Mouse (Mus musculus) lung, embryonic 15.5 days (tissue): ENCODE data around the gene Slc44a2. TPM values are rescaled to one million over a fixed set of nuclear protein-coding genes. Genes with fewer than 3 reads are reported as not detected.

Source experiments
- ATAC-seq: fragments of 200-750 bp; cut with Nextera tagmentation; 2 replicates; pipeline ENCODE4 v1.8.0; 2017; ENCODE audit warnings: moderate number of reproducible peaks, borderline replicate concordance; ENCODE audit not compliant: low FRiP score, low TSS enrichment; ENCODE audit errors: extremely low read depth
- H3K27ac ChIP-seq: fragments of 300-500 bp; sonication (generic); 2 replicates; pipeline ENCODE4 v1.5.1; 2015; ENCODE audit warnings: moderate library complexity, mild to moderate bottlenecking, inconsistent platforms
- H3K27me3 ChIP-seq: fragments of 300-500 bp; sonication (generic); 2 replicates; pipeline ENCODE4 v1.6.1; 2015; ENCODE audit warnings: inconsistent platforms
- H3K36me3 ChIP-seq: fragments of 300-500 bp; sonication (generic); 2 replicates; pipeline ENCODE4 v1.6.1; 2015; ENCODE audit warnings: inconsistent platforms
- H3K4me1 ChIP-seq: fragments of 300-500 bp; sonication (generic); 2 replicates; pipeline ENCODE4 v1.6.1; 2015; ENCODE audit warnings: inconsistent platforms
- H3K4me2 ChIP-seq: fragments of 300-500 bp; sonication (generic); 2 replicates; pipeline ENCODE4 v1.6.1; 2015; ENCODE audit warnings: inconsistent platforms, mild to moderate bottlenecking, moderate library complexity
- H3K4me3 ChIP-seq: fragments of 300-500 bp; sonication (generic); 2 replicates; pipeline ENCODE4 v1.5.1; 2015; ENCODE audit warnings: mild to moderate bottlenecking, inconsistent platforms
- H3K9ac ChIP-seq: fragments of 300-500 bp; sonication (generic); 2 replicates; pipeline ENCODE4 v1.6.1; 2015; ENCODE audit warnings: inconsistent platforms
- H3K9me3 ChIP-seq: fragments of 300-500 bp; sonication (generic); 2 replicates; pipeline ENCODE4 v1.6.1; 2016; ENCODE audit warnings: inconsistent platforms
- WGBS: fragments of 180-500 bp; shearing (Covaris S2); methylation state at CpG from one replicate; pipeline ENCODE4 v1.1.7; 2015; 5-methylcytosine and 5-hydroxymethylcytosine counted together
- polyA plus RNA-seq: library from polyadenylated mRNA; unstranded; fragments of >200 nt; fragmentation: Nextera tagmentation; extraction: Ambion mirVana; gene quantifications from 2 replicates; pipeline ENCODE4 v1.2.1, GENCODE M21; 2015

Slc44a2 gene
- polyA plus RNA-seq, 1 experiment from 2014 or later, result 146 TPM

- Histone ChIP-seq H3K36me3 (0 out of 2 replicates have a peak, but pooled peaks cover 2% of the 10 kb centered on the region), H3K9ac (no peak overlapping the region), H3K4me3 (no peak overlapping the region), H3K27me3 (no peaks in the 10 kb centered on the region), H3K4me2 (no peak overlapping the region), H3K9me3 (no peaks in the 10 kb centered on the region), H3K4me1 (peaks cover 34% of the 10 kb centered on the region), H3K27ac (0 out of 2 replicates have a peak overlapping the region, but pooled peaks have one; percentile 4)
- WGBS, result 81% methylated on average over 11 of the region's 11 CpGs
- ATAC-seq, result no peak
Measured at GRCm38 (mm10) chr9:21324269-21324668, 3.8 kb downstream of the Slc44a2 start.

- ATAC-seq, result no peak
- no peaks in the 10 kb centered on the region for H3K9me3 ChIP-seq
Measured at GRCm38 (mm10) chr9:21327569-21327968, 7.1 kb downstream of the Slc44a2 start.

GRCm38 (mm10) chr9:21328041-21328440, 7.5 kb downstream of the Slc44a2 start:
- Histone ChIP-seq H3K4me1 (peaks cover 38% of the 10 kb centered on the region), H3K9ac (no peak overlapping the region), H3K36me3 (0 out of 2 replicates have a peak, but pooled peaks cover 2% of the 10 kb centered on the region), H3K27ac (no peak overlapping the region), H3K4me2 (no peak overlapping the region), H3K9me3 (no peaks in the 10 kb centered on the region), H3K4me3 (no peak overlapping the region), H3K27me3 (no peaks in the 10 kb centered on the region)
- 76% methylated on average over 3 of the region's 3 CpGs for WGBS
- ATAC-seq, result no peak

More at GRCm38 (mm10) chr9:21327569-21327968, 7.1 kb downstream of the Slc44a2 start:
- Histone ChIP-seq H3K4me1 (peaks cover 33% of the 10 kb centered on the region), H3K9ac (no peak overlapping the region), H3K27ac (no peak overlapping the region), H3K4me2 (no peak overlapping the region), H3K36me3 (0 out of 2 replicates have a peak, but pooled peaks cover 2% of the 10 kb centered on the region), H3K4me3 (no peak overlapping the region), H3K27me3 (no peaks in the 10 kb centered on the region)
- WGBS, result 60% methylated on average over 3 of the region's 3 CpGs

- WGBS, result 21% methylated on average over 3 of the region's 5 CpGs
- Histone ChIP-seq H3K9me3 (no peaks in the 10 kb centered on the region), H3K27me3 (no peaks in the 10 kb centered on the region), H3K27ac (peak overlapping the region; percentile 58), H3K4me1 (peaks cover 42% of the 10 kb centered on the region), H3K36me3 (0 out of 2 replicates have a peak, but pooled peaks cover 2% of the 10 kb centered on the region), H3K4me2 (no peak overlapping the region), H3K4me3 (no peak overlapping the region), H3K9ac (no peak overlapping the region)
- ATAC-seq, result peak; percentile 49; the same call in 1 of the 2 replicates
Measured at GRCm38 (mm10) chr9:21329041-21329440, 8.5 kb downstream of the Slc44a2 start.

- Histone ChIP-seq H3K4me1 (peaks cover 42% of the 10 kb centered on the region), H3K9me3 (no peaks in the 10 kb centered on the region), H3K27ac (peak overlapping the region; percentile 39), H3K27me3 (no peaks in the 10 kb centered on the region), H3K4me3 (no peak overlapping the region), H3K36me3 (0 out of 2 replicates have a peak, but pooled peaks cover 2% of the 10 kb centered on the region), H3K4me2 (no peak overlapping the region), H3K9ac (no peak overlapping the region)
- 87% methylated on average over 10 of the region's 10 CpGs for WGBS
- no peak for ATAC-seq
Measured at GRCm38 (mm10) chr9:21329699-21330289, 9.3 kb downstream of the Slc44a2 start.

GRCm38 (mm10) chr9:21331365-21332140, 11.1 kb downstream of the Slc44a2 start:
- peaks cover 45% of the 10 kb centered on the region for H3K4me1 ChIP-seq
- no peak overlapping the region for H3K4me3 ChIP-seq
- no peak overlapping the region for H3K9ac ChIP-seq
- 0 out of 2 replicates have a peak, but pooled peaks cover under 1% of the 10 kb centered on the region for H3K36me3 ChIP-seq
- H3K9me3 ChIP-seq, result no peaks in the 10 kb centered on the region
- WGBS, result 74% methylated on average over 12 of the region's 12 CpGs
- peak overlapping the region; percentile 85 for H3K27ac ChIP-seq
- no peaks in the 10 kb centered on the region for H3K27me3 ChIP-seq
- no peak overlapping the region for H3K4me2 ChIP-seq
- no peak for ATAC-seq

GRCm38 (mm10) chr9:21332161-21333061, 11.9 kb downstream of the Slc44a2 start:
- no peak overlapping the region for H3K9ac ChIP-seq
- no peak overlapping the region for H3K4me2 ChIP-seq
- H3K27me3 ChIP-seq, result no peaks in the 10 kb centered on the region
- peaks cover 49% of the 10 kb centered on the region for H3K4me1 ChIP-seq
- no peak overlapping the region for H3K4me3 ChIP-seq
- WGBS, result 40% methylated on average over 9 of the region's 9 CpGs
- H3K9me3 ChIP-seq, result no peaks in the 10 kb centered on the region
- peak overlapping the region; percentile 85 for H3K27ac ChIP-seq
- H3K36me3 ChIP-seq, result no peaks in the 10 kb centered on the region
- peak; percentile 71 for ATAC-seq

- Histone ChIP-seq H3K4me3 (no peak overlapping the region), H3K4me2 (no peak overlapping the region), H3K4me1 (peaks cover 44% of the 10 kb centered on the region), H3K9me3 (no peaks in the 10 kb centered on the region), H3K27me3 (no peaks in the 10 kb centered on the region), H3K36me3 (no peaks in the 10 kb centered on the region), H3K9ac (no peak overlapping the region), H3K27ac (peak overlapping the region; percentile 85)
- ATAC-seq, result no peak
- 75% methylated on average over 1 of the region's 1 CpGs for WGBS
Measured at GRCm38 (mm10) chr9:21333523-21333922, 13.0 kb downstream of the Slc44a2 start.

- Histone ChIP-seq H3K4me2 (no peak overlapping the region), H3K4me3 (no peak overlapping the region), H3K4me1 (peaks cover 37% of the 10 kb centered on the region), H3K27ac (no peak overlapping the region), H3K27me3 (no peaks in the 10 kb centered on the region), H3K9ac (no peak overlapping the region), H3K36me3 (0 out of 2 replicates have a peak, but pooled peaks cover 1% of the 10 kb centered on the region), H3K9me3 (no peaks in the 10 kb centered on the region)
- no peak for ATAC-seq
Measured at GRCm38 (mm10) chr9:21334747-21335146, 14.2 kb downstream of the Slc44a2 start.

GRCm38 (mm10) chr9:21335391-21335790, 14.9 kb downstream of the Slc44a2 start:
- ATAC-seq, result no peak
- Histone ChIP-seq H3K27ac (0 out of 2 replicates have a peak overlapping the region, but pooled peaks have one; percentile 2), H3K36me3 (0 out of 2 replicates have a peak, but pooled peaks cover 4% of the 10 kb centered on the region), H3K4me1 (peaks cover 31% of the 10 kb centered on the region), H3K9me3 (no peaks in the 10 kb centered on the region), H3K27me3 (no peaks in the 10 kb centered on the region), H3K9ac (no peak overlapping the region), H3K4me2 (no peak overlapping the region), H3K4me3 (no peak overlapping the region)
- 62% methylated on average over 4 of the region's 4 CpGs for WGBS

- Histone ChIP-seq H3K27ac (no peak overlapping the region), H3K4me2 (no peak overlapping the region), H3K36me3 (peaks cover 6% of the 10 kb centered on the region; the same call in 1 of the 2 replicates), H3K4me3 (no peak overlapping the region), H3K9ac (no peak overlapping the region), H3K4me1 (peaks cover 30% of the 10 kb centered on the region), H3K27me3 (no peaks in the 10 kb centered on the region), H3K9me3 (no peaks in the 10 kb centered on the region)
- 76% methylated on average over 8 of the region's 8 CpGs for WGBS
- no peak for ATAC-seq
Measured at GRCm38 (mm10) chr9:21336491-21336890, 16.0 kb downstream of the Slc44a2 start.
